Mouse (Mus musculus) E14TG2a.4 (cell line): Measurements from ENCODE around the gene Ezr.

Experiments used
- CTCF ChIP-seq: conservative IDR thresholded peaks from 2 replicates; pipeline ENCODE4 v1.5.1; 2014; ENCODE audit warnings: low read length
- POU5F1 ChIP-seq: IDR thresholded peaks from 2 replicates; pipeline ENCODE4 v1.6.1; 2014; ENCODE audit warnings: low read length, borderline replicate concordance

- no peak for TF ChIP-seq CTCF
- no peak for TF ChIP-seq POU5F1
Measured at GRCm38 (mm10) chr17:6773249-6773966, 9.2 kb downstream of the Ezr start.
